Mouse (Mus musculus) mesoderm, embryonic 11.5 days (tissue): ENCODE results near the gene Rsph10b.
"Not testable (repeated sequence)": the region's sequence is repeated elsewhere in the genome, so short reads cannot be mapped to it uniquely, and the experiment has no call there.

Source experiments
- DNase-seq: peaks from one replicate; pipeline ENCODE4 v3.0.0-alpha.2; 2012; ENCODE audit warnings: low read depth, low spot score

Rsph10b gene

GRCm38 (mm10) chr5:143992661-143993060 lies 59.8 kb downstream of the Rsph10b start:
- DNase-seq: no peak

- no peak for DNase-seq
Observed at GRCm38 (mm10) chr5:143993260-143993659, 60.4 kb downstream of the Rsph10b start.

- DNase-seq: no peak
Observed at GRCm38 (mm10) chr5:143993849-143994248, 61.0 kb downstream of the Rsph10b start.

- DNase-seq: no peak
Observed at GRCm38 (mm10) chr5:143994632-143995365, 62.0 kb downstream of the Rsph10b start.

- no peak for DNase-seq
Observed at GRCm38 (mm10) chr5:143999409-143999808, 66.6 kb downstream of the Rsph10b start.

- DNase-seq: no peak
Observed at GRCm38 (mm10) chr5:144002461-144003192, 69.8 kb downstream of the Rsph10b start.

GRCm38 (mm10) chr5:144013366-144014134 lies 80.7 kb downstream of the Rsph10b start:
- DNase-seq: not testable (repeated sequence)

GRCm38 (mm10) chr5:144014551-144015311 lies 81.9 kb downstream of the Rsph10b start, which contains the start of gene Ccz1:
Ccz1 (minus strand) TSS chr5:144014877.
- DNase-seq: peak; percentile 89

GRCm38 (mm10) chr5:144015312-144015650 lies 82.4 kb downstream of the Rsph10b start:
- DNase-seq: no peak

- no peak for DNase-seq
Observed at GRCm38 (mm10) chr5:144015845-144016244, 83.0 kb downstream of the Rsph10b start.

- no peak for DNase-seq
Observed at GRCm38 (mm10) chr5:144026620-144027263, 93.9 kb downstream of the Rsph10b start, which contains the start of gene Ocm. Ocm (minus strand) TSS chr5:144026670.

GRCm38 (mm10) chr5:144032491-144032890 lies 99.7 kb downstream of the Rsph10b start:
- DNase-seq: no peak

- DNase-seq: no peak
Observed at GRCm38 (mm10) chr5:144034567-144034966, 101.7 kb downstream of the Rsph10b start.
